Mouse (Mus musculus): ENCODE results near the gene Rgs9bp. TPM values are rescaled to one million over a fixed set of nuclear protein-coding genes. Genes with fewer than 3 reads are reported as not detected.
A peak's percentile ranks its signal among the peaks of the same experiment; 100 is the strongest.

Rgs9bp gene
- polyA plus RNA-seq, 1 experiment from 2014 or later, result 0.36 TPM

DNA sequence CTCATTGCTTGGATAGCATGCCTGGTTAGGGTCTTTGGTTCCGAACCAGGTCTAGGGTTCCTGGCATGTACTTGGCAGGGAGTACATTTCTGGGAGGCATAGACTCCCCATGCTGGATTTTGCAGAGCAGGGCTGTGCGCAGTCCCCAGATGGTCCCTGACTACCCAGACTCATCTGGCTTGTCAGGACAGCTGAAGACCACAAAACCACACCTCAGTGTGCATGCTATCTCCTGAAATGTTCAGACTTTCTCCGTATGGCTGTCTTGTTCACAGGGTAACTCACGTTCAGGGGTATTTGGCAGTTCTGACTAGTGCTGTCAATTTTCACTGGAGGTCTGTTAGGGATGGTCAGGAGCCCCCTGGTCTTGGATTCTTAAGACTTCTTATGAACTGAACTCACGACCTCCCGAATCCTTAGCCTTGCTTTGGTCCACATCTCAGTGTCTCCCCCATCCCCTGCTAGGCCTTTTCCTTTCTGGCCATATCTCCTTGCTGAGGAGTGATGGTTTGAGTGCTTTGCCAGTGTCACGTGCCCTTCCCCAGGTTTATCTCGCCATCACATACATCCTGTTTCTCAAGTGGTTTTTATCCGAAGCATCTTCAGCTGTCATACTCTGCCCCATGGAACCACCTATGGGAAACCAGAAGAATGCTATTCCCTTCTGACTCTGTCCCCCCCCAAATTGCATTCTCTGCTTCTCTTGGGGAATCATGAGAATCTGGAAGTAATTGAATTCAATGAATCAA, 3.5 kb upstream of the Rgs9bp start:
- peaks cover 14% of the 10 kb centered on the region for H3K27me3 ChIP-seq (ENCODE audit: insufficient read depth, low read length)
- H3K27ac ChIP-seq (ENCODE audit: low read depth), result no peak overlapping the region
- 75% methylated on average over 9 of the region's 9 CpGs for WGBS
- DNase-seq (no peak), ATAC-seq (ENCODE audit: insufficient read depth) (no peak)
- no peak overlapping the region for H3K4me3 ChIP-seq (ENCODE audit: low read depth, low read length)
- no peaks in the 10 kb centered on the region for H3K9me3 ChIP-seq (ENCODE audit: low read depth, low read length)
- no peak overlapping the region for H3K9ac ChIP-seq
- H3K4me2 ChIP-seq, result no peak overlapping the region
- peaks cover 9% of the 10 kb centered on the region for H3K4me1 ChIP-seq (ENCODE audit: insufficient read depth)
- TF ChIP-seq CTCF (IDR thresholded peaks at IDR 0.05; ENCODE audit: low read depth), result no peak
- H3K36me3 ChIP-seq (ENCODE audit: insufficient read depth), result peaks cover 19% of the 10 kb centered on the region

DNA sequence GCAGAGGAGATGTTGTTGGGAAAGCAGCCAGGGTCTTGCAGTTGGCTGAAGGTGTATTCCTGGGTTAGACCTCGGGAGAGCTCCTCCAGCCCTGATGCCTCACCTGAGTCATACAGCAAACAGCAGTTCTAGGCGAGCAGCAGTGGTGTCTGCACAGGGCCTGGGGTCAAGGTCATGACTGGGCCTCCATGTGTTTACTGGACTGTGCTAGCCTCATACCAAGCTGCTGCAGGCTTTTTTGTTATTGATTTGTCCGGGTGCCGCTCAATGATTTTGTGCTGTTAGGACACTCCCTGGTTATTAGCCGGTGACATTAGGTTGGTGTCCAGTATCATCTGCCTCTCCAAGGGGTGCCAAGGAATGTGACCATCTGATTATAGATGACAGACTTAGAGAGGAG, 2.3 kb upstream of the Rgs9bp start:
- Histone ChIP-seq H3K36me3 (ENCODE audit: insufficient read depth) (peaks cover 10% of the 10 kb centered on the region), H3K4me2 (peak overlapping the region; percentile 100; the same call in 1 of the 2 replicates), H3K27me3 (ENCODE audit: insufficient read depth, low read length) (peaks cover 22% of the 10 kb centered on the region), H3K4me3 (ENCODE audit: low read depth, low read length) (no peak overlapping the region), H3K27ac (ENCODE audit: low read depth) (no peak overlapping the region), H3K4me1 (ENCODE audit: insufficient read depth) (peaks cover 9% of the 10 kb centered on the region), H3K9me3 (ENCODE audit: low read depth, low read length) (no peaks in the 10 kb centered on the region), H3K9ac (no peak overlapping the region)
- 54% methylated on average over 5 of the region's 5 CpGs for WGBS
- no peak for DNase-seq
- no peak for ATAC-seq (ENCODE audit: insufficient read depth)
- TF ChIP-seq CTCF (IDR thresholded peaks at IDR 0.05; ENCODE audit: low read depth), result no peak

DNA sequence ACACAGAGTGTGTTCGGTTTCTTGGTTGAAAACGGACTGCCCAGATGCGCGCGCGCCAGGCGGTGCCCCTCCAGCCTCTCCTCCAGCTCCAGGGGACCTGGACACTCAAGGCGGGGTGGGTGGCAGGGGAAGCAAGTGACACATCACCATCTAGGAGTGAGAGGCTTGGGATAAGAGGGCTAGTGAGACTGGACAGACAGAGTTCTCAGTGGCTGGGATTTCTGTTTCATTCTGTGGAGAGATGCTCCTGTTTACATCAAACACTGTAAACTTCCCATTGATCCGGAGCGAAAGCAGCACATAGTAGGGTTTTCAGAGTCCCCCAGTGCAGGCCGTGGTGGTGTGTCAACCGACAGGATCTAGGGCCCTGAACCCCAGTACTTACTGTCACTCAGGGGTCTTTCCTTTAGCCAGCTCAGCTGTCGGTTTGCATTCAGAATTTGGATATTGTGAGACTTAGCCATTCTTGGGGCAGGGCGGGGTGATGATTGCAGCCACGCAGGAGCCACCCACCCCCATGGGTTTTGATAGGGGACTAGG, 1.6 kb upstream of the Rgs9bp start:
- Histone ChIP-seq H3K27ac (ENCODE audit: low read depth) (no peak overlapping the region), H3K4me2 (peak overlapping the region; percentile 100), H3K27me3 (ENCODE audit: insufficient read depth, low read length) (peaks cover 22% of the 10 kb centered on the region), H3K9me3 (ENCODE audit: low read depth, low read length) (no peaks in the 10 kb centered on the region), H3K36me3 (ENCODE audit: insufficient read depth) (peaks cover 3% of the 10 kb centered on the region; the same call in 1 of the 2 replicates), H3K9ac (peak overlapping the region; percentile 74), H3K4me1 (ENCODE audit: insufficient read depth) (peaks cover 9% of the 10 kb centered on the region), H3K4me3 (ENCODE audit: low read depth, low read length) (peak overlapping the region; percentile 85)
- DNase-seq (no peak), ATAC-seq (ENCODE audit: insufficient read depth) (no peak)
- 19% methylated on average over 15 of the region's 15 CpGs for WGBS
- TF ChIP-seq CTCF (IDR thresholded peaks at IDR 0.05; ENCODE audit: low read depth), result no peak

DNA sequence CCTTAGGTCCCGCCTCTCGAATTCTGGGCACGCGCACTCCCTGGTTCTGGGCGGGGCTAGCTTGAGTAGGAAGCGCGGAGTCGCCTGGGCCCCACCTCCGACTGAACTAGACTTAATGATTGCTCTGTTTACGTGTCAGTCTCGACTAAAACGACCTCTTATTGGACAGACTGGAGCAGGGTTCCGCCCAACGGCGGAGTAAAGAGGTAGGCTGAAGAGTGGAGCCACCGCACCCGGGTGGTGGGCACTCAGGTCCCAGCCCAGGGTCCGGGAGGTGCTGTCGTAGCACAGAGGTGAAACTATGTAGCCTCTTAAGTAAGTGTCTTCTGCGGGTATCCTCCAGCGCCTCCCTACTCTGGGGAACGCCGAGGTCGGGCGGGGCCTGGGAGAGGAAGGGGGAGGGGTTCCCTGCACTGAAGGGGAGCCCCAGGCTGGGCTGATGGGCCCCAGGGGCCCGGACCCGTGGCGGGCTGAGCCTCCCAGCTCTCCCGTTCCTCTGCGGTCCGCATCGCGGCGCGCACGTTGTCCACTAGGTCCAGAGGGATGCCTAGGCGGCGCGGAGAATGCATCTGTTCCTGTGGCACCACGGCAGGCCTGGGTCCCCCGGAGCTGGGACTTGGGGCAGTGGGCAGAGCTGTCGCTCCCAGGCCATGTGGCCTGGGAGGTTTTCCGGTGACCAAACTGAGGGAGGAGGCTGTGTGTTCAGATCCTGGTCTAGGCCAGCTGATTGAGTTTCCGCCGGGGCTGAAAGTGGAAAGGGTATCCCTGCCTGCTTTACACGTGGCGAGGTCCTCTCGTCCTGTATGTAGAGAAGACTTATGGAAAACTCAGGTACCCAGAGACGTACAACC, 898 bp upstream of the Rgs9bp start, which contains the start of gene Ankrd27:
Ankrd27 (plus strand) TSS at position 190 of the 851 bp plus-strand sequence.
- H3K36me3 ChIP-seq (ENCODE audit: insufficient read depth), result no peaks in the 10 kb centered on the region
- H3K4me2 ChIP-seq, result peak within 1 kb of the TSS; percentile 100
- H3K9ac ChIP-seq, result peak within 1 kb of the TSS; percentile 74
- H3K4me1 ChIP-seq (ENCODE audit: insufficient read depth), result peaks cover 9% of the 10 kb centered on the region
- peak; percentile 99 for DNase-seq
- ATAC-seq (ENCODE audit: insufficient read depth), result peak; percentile 98
- under 1% methylated on average over 47 of the region's 49 CpGs for WGBS
- H3K27me3 ChIP-seq (ENCODE audit: insufficient read depth, low read length), result peaks cover 22% of the 10 kb centered on the region
- peak within 1 kb of the TSS; percentile 67 for H3K27ac ChIP-seq (ENCODE audit: low read depth)
- no peak for TF ChIP-seq CTCF (IDR thresholded peaks at IDR 0.05; ENCODE audit: low read depth)
- no peaks in the 10 kb centered on the region for H3K9me3 ChIP-seq (ENCODE audit: low read depth, low read length)
- peak within 1 kb of the TSS; percentile 85 for H3K4me3 ChIP-seq (ENCODE audit: low read depth, low read length)

DNA sequence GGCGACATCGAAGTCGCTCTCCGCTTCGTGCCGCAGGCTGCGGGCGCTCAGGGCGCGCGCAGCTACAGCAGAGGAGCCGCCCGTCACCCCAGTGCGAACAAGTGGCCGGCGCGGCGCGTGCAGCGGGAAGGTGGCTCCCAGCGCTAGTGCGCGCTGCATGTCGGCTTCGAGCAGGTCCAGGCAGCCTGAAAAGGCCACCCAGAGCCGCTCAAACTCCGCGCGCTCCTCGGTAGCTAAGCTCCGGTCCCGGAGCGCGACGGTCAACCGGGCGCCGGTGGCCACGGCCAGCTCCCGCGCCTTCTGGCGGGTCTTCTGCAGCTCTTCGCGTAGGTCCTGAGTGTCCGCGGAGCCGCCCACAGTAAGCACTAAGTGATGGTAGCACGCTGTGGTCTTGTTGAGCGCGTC, 594 bp downstream of the Rgs9bp start:
- WGBS, result under 1% methylated on average over 50 of the region's 50 CpGs

DNA sequence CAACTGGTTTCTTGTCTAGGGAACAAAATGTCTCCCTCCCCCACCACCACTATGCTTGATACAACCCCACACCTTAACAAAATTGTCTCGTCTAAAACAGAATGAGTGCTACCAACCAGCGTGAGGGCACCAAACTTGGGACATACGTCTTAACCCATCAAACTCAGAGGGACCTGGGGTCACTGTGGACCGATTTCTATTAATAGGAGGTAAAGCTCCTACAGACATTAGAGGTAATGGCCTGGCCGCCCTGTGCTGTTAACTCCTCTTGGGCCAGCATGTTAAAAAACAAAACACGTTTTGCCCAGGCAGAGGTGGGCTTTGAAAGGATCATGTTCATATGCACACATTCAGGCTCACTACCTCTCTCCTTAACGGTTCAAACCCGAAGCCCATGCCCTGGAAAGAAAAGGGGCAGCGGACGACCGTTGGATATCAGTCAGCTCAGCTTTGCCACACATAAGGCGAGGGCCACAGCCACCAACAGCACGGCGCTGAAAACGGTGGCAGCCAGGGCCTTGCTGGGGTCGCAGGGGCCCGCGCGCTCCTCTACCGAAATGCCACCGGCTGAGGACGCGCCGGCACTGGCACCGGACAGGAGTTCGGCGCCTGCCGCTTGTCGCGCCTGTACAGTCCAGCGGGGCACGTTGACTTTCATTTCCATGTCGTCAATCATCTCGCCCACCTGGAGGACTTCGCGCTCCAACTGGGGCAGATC, 1.2 kb downstream of the Rgs9bp start:
- Histone ChIP-seq H3K9me3 (ENCODE audit: low read depth, low read length) (no peaks in the 10 kb centered on the region), H3K4me1 (ENCODE audit: insufficient read depth) (peaks cover 9% of the 10 kb centered on the region), H3K4me2 (peak overlapping the region; percentile 100), H3K9ac (peak overlapping the region; percentile 49; the same call in 1 of the 2 replicates), H3K27me3 (ENCODE audit: insufficient read depth, low read length) (peaks cover 22% of the 10 kb centered on the region), H3K36me3 (ENCODE audit: insufficient read depth) (no peaks in the 10 kb centered on the region), H3K4me3 (ENCODE audit: low read depth, low read length) (peak overlapping the region; percentile 85), H3K27ac (ENCODE audit: low read depth) (no peak overlapping the region)
- no peak for ATAC-seq (ENCODE audit: insufficient read depth)
- no peak for TF ChIP-seq CTCF (IDR thresholded peaks at IDR 0.05; ENCODE audit: low read depth)
- no peak for DNase-seq
- 4% methylated on average over 36 of the region's 36 CpGs for WGBS

More for the DNA sequence above, 594 bp downstream of the Rgs9bp start:
- Histone ChIP-seq H3K27me3 (ENCODE audit: insufficient read depth, low read length) (peaks cover 22% of the 10 kb centered on the region), H3K36me3 (ENCODE audit: insufficient read depth) (no peaks in the 10 kb centered on the region), H3K9ac (peak overlapping the region; percentile 49), H3K4me3 (ENCODE audit: low read depth, low read length) (peak overlapping the region; percentile 85), H3K4me2 (peak overlapping the region; percentile 100), H3K9me3 (ENCODE audit: low read depth, low read length) (no peaks in the 10 kb centered on the region), H3K4me1 (ENCODE audit: insufficient read depth) (peaks cover 9% of the 10 kb centered on the region), H3K27ac (ENCODE audit: low read depth) (no peak overlapping the region)
- TF ChIP-seq CTCF (IDR thresholded peaks at IDR 0.05; ENCODE audit: low read depth), result no peak
- ATAC-seq (ENCODE audit: insufficient read depth) (no peak), DNase-seq (peak; percentile 61)
